Mouse (Mus musculus) heart, adult 2 months (tissue): ENCODE results near the gene Bahcc1. TPM values are rescaled to one million over a fixed set of nuclear protein-coding genes. Genes with fewer than 3 reads are reported as not detected.

Source experiments
- DNase-seq, 2 experiments: peaks; one replicate each; pipeline ENCODE4 v3.0.0; 2021
- H3K27ac ChIP-seq: fragments of 200-600 bp; 2 replicates; pipeline ENCODE4 v1.8.1; 2022
- H3K27me3 ChIP-seq: fragments of 200-500 bp; 2 replicates; pipeline ENCODE4 v1.6.1; 2012; ENCODE audit warnings: mild to moderate bottlenecking, low read length, inconsistent platforms, mixed read lengths; ENCODE audit not compliant: control insufficient read depth, insufficient read depth
- H3K36me3 ChIP-seq: fragments of 200-500 bp; 2 replicates; pipeline ENCODE4 v1.6.1; 2012; ENCODE audit warnings: low read length, inconsistent platforms; ENCODE audit not compliant: control insufficient read depth, insufficient read depth
- H3K4me1 ChIP-seq: fragments of 200-500 bp; 2 replicates; pipeline ENCODE4 v1.6.1; 2011; ENCODE audit warnings: low read length; ENCODE audit not compliant: control insufficient read depth, insufficient read depth
- H3K4me3 ChIP-seq: fragments of 200-600 bp; 2 replicates; pipeline ENCODE4 v1.8.1; 2022
- H3K79me2 ChIP-seq: fragments of 200-500 bp; replicated peaks from 2 replicates; pipeline ENCODE4 v1.6.1; 2012; ENCODE audit warnings: mild to moderate bottlenecking, inconsistent platforms, low read length, moderate library complexity, mixed read lengths; ENCODE audit not compliant: control insufficient read depth, insufficient read depth
- H3K9ac ChIP-seq: fragments of 200-500 bp; 2 replicates; pipeline ENCODE4 v1.6.1; 2012; ENCODE audit warnings: low read depth, mild to moderate bottlenecking, control low read depth, inconsistent platforms, low read length, mixed read lengths
- CTCF ChIP-seq: fragments of 200-600 bp; IDR thresholded peaks from 2 replicates; pipeline ENCODE4 v1.8.1; 2022; ENCODE audit warnings: antibody characterized with exemption, mild to moderate bottlenecking, moderate library complexity
- EP300 ChIP-seq: fragments of 200-500 bp; IDR thresholded peaks from 2 replicates; pipeline ENCODE4 v1.6.1; 2011; ENCODE audit warnings: low read depth, low read length, control low read depth; ENCODE audit not compliant: insufficient read depth
- POLR2A ChIP-seq: fragments of 200-500 bp; IDR thresholded peaks from 2 replicates; pipeline ENCODE4 v1.6.1; 2011; ENCODE audit warnings: mild to moderate bottlenecking, low read depth, low read length, control low read depth; ENCODE audit not compliant: insufficient read depth
- WGBS: fragments of 180-500 bp; shearing (Covaris S2); methylation state at CpG from one replicate; pipeline ENCODE4 v1.1.7; 2018; 5-methylcytosine and 5-hydroxymethylcytosine counted together
- intact Hi-C: fragments of 180-260 bp; cut with DNase I; formaldehyde crosslinking; loops from one replicate; pipeline ENCODE4 v1.15.1; 2025
- long read RNA-seq: library from polyadenylated mRNA; stranded (forward); transcript quantifications from one replicate; pipeline ENCODE4 v2.0.0, GENCODE M21; 2021
- polyA plus RNA-seq: library from polyadenylated mRNA; depleted of rRNA; stranded (reverse); fragments of >200 nt; gene quantifications from 2 replicates; pipeline ENCODE4 v1.2.3, GENCODE M21; 2012; rRNA removed
- total RNA-seq, 2 experiments: library from RNA; stranded (reverse); gene quantifications; 2 replicates each; pipeline ENCODE4 v1.2.3; 2021

The Bahcc1 gene
- total RNA-seq (1 to 10 TPM; 5.4 to 9.7 TPM), polyA plus RNA-seq (5.9 and 6.4 TPM in 2 replicates)
- long read RNA-seq, partial matches to known transcripts = 0 of 1 reads
- long read RNA-seq, other reads (novel, unspliced or antisense) = 1 of 1 reads

DNA sequence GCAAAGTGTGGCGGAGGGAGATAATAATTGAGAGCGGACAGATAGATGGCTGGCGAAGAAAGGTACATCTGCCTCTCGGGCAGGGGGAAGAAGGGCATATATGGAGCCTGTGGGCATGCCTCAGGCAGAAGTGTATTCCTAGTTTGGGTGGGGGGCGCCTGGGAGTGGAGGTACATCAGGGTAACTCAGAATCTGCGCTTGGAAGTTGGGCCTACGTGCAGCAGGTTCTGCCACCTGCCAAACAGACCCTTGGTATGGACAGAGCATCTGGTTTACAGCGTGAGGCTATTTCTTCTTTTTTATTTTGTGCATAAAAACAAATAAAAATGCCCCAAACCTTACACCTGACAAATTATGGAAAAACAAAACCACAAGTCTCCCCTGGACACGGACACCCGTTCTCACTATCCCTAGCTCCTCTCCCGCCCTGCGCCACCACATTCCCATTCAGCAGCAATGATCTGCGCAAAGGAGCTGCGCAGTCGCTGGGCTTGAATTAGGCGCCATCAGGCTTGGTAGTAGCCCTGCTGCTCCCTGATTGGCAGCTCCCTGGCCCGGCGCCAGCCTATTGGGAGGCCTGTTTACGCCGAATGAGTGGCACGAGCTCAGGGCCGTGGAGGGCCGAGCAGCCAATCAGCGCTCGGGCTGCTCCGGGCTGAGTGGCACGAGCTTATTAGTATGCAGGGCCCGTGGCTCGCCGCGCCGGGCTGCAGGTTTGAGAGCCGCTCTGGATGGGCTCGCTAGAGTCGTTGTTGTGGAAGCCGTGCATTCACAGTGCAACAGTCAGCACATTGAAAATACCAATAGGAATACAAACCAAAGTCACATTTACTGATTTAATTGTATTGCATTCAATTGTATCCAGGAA, at the start of gene Bahcc1:
Gene Bahcc1, plus strand, starts transcription at position 718 of the 868 bp plus-strand sequence.
- no peaks in the 10 kb centered on the region for H3K27me3 ChIP-seq
- WGBS = 3% methylated on average over 36 of the region's 36 CpGs
- H3K79me2 ChIP-seq = no peaks in the 10 kb centered on the region; the same call in 1 of the 2 replicates
- H3K4me1 ChIP-seq = peaks cover 15% of the 10 kb centered on the region
- intact Hi-C loops = loop anchor here (1.0 to 5.0 kb wide), 3 partner anchors 43 to 116 kb away; partner anchors contain the start of gene Actg1
- H3K4me3 ChIP-seq = peak within 1 kb of the TSS; percentile 75
- H3K27ac ChIP-seq = peak within 1 kb of the TSS; percentile 93
- H3K9ac ChIP-seq = peak within 1 kb of the TSS; percentile 97
- peak; percentile 100 for DNase-seq
- peaks cover 3% of the 10 kb centered on the region; the same call in 1 of the 2 replicates for H3K36me3 ChIP-seq
- TF ChIP-seq CTCF (peak; percentile 33), POLR2A (peak; percentile 99), EP300 (peak; percentile 92)

DNA sequence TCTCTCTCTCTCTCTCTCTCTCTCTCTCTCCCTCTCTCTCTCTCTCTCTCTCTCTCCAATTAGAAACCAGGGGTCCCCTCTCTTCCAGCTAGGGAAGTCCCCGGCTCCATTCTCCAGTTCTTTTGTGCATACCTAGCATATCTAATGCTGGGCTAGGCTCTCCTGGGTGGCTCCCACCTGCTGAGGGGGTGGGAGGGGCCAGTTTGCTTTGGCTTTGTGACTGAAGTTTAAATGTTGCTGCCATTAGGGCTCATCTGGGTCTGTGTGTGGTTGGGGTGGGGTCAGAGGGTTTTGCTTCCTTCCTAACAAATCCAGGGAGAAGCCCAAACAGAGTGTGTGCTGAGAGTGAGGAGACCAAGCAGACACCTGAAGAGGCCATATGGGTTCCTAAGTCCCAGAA, 49.6 kb upstream of the Bahcc1 start:
- no peak for DNase-seq
- WGBS = 93% methylated on average over 1 of the region's 1 CpGs
- H3K4me1 ChIP-seq = peaks cover 10% of the 10 kb centered on the region
- TF ChIP-seq EP300 (no peak), POLR2A (no peak), CTCF (no peak)
- H3K27me3 ChIP-seq = no peaks in the 10 kb centered on the region
- H3K36me3 ChIP-seq = no peaks in the 10 kb centered on the region
- intact Hi-C loops = no loop called here
- no peak overlapping the region; the same call in 1 of the 2 replicates for H3K27ac ChIP-seq
- no peaks in the 10 kb centered on the region for H3K79me2 ChIP-seq
- H3K4me3 ChIP-seq = no peak overlapping the region
- no peak overlapping the region for H3K9ac ChIP-seq

DNA sequence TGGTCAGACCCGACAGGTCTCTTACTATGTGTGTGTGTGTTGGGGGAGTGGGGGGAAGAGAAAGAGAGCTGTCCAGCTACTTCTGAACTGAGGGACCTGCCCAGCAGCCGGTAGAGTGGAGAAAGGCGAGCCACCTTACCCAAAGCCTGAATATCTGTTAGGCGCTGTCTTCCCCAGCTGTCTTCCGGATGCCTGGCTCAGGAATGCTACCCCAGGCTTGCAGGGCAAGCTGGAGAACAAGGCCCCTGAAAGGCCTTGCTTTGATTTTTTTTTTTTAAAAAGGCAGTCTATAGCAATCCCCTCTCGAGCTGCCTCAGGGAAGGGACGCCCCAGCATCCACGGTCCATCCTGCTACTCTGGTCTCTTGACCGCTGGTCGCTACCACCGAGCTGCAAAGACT, 49.0 kb upstream of the Bahcc1 start:
- no peak overlapping the region for H3K9ac ChIP-seq
- no peaks in the 10 kb centered on the region for H3K27me3 ChIP-seq
- no peaks in the 10 kb centered on the region for H3K79me2 ChIP-seq
- H3K27ac ChIP-seq = peak overlapping the region; percentile 99
- no peak for TF ChIP-seq CTCF
- TF ChIP-seq POLR2A = no peak
- TF ChIP-seq EP300 = no peak
- intact Hi-C loops = loop anchor here (2.0 kb wide), 2 partner anchors 15 to 121 kb away; no protein-coding TSS in a partner anchor
- WGBS = 74% methylated on average over 11 of the region's 11 CpGs
- H3K4me3 ChIP-seq = no peak overlapping the region
- H3K36me3 ChIP-seq = no peaks in the 10 kb centered on the region
- no peak for DNase-seq
- peaks cover 10% of the 10 kb centered on the region for H3K4me1 ChIP-seq

DNA sequence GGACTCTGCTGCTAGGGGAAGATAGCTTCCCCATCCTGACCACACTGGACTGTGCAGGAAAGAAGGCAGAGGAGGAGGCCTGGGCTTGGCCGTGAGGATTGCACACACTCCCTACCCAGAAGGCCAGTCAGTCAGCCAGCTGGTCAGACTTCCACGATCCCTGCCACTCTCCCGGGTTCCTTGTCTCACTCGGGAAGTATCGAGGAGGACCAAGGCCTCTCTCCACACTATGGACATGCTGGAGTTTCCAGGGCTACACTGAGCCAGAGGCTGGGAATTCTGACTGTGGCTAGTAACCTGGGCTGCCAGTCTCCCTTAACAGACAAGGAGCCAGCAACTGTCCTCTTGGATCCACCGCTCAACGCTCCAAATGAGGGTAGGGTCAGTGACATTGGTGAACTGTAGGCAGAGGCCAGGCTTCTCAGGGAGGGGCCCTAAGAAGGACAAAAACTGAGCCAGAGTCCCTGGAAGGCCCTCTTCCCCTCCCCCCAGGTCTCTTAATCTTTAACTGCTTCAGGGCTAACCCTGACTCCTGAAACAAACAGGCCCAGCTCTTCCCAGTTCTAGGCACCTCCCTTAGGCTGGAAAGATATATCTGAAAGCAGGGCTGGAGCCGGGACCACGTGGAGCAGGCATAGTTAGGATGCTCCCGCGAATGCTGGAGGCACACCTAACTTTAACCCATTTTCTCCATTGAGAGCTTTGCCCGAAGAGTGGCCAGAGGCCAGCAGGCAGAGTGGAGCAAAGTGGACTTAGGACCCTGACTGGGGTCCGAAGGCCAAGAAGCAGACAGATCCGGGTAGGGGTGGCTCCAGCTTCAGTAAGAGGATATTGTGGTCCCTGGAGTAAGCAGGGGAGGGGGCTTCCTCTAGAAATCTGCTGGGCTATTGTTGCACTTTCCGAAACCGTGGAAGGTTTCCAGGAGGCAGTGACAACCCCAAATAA, 48.1 kb upstream of the Bahcc1 start:
- no peaks in the 10 kb centered on the region for H3K79me2 ChIP-seq
- TF ChIP-seq POLR2A (no peak), EP300 (peak; percentile 64; the same call in 1 of the 2 replicates), CTCF (no peak)
- H3K27me3 ChIP-seq = no peaks in the 10 kb centered on the region
- peak overlapping the region; percentile 29 for H3K4me3 ChIP-seq
- peak overlapping the region; percentile 99 for H3K27ac ChIP-seq
- H3K36me3 ChIP-seq = no peaks in the 10 kb centered on the region
- intact Hi-C loops = loop anchor here (2.0 to 5.0 kb wide), 3 partner anchors 16 to 168 kb away; no protein-coding TSS in a partner anchor
- 10% methylated on average over 16 of the region's 16 CpGs for WGBS
- DNase-seq = peak; percentile 75 to 83
- H3K4me1 ChIP-seq = peaks cover 10% of the 10 kb centered on the region
- H3K9ac ChIP-seq = peak overlapping the region; percentile 96

DNA sequence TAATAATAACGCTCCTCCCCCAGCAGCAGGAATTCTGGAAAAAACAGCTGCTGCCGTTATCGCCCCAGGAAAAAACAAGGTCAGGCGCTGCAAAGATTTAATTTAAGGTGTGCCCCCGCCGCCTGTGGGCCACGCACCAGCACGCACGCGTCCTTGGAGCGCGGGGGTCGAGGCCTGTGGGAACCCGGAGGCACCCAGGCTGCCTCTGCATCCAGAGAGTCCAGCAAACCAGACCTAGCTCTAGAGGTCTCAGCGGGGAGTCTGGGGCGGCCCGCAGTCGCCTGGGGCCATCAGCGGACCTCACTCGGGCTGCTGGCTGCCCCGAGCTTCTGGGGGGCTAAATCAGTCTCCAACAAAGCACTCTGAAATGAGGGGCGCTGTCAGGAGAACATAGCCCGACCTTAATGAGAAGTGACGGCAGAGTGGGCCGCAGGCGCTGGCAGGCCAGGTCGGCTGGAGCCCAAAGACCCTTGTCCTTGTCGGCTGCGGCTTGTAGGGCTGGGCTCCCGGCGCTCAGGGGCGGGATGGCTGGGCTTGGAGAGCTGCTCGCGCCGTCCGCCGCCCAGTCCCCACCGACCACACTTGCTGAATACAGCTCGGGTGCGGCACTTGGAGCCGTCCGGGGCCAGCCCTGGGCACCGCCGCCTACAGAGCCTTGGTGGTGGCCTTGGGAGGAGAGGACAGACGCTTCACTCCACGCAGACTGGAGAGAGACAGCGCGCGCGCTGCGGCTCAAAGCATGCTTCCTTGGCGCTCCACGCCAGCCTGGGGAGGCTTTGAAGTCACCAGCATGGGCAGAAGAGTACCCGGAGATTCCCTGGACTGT, 47.2 kb upstream of the Bahcc1 start:
- H3K4me3 ChIP-seq = peak overlapping the region; percentile 92
- H3K79me2 ChIP-seq = no peaks in the 10 kb centered on the region
- H3K27me3 ChIP-seq = no peaks in the 10 kb centered on the region
- H3K36me3 ChIP-seq = no peaks in the 10 kb centered on the region
- H3K9ac ChIP-seq = peak overlapping the region; percentile 96
- DNase-seq = peak; percentile 68 to 83
- intact Hi-C loops = loop anchor here (2.0 to 5.0 kb wide), 3 partner anchors 17 to 167 kb away; no protein-coding TSS in a partner anchor
- 3% methylated on average over 54 of the region's 54 CpGs for WGBS
- peaks cover 13% of the 10 kb centered on the region for H3K4me1 ChIP-seq
- H3K27ac ChIP-seq = peak overlapping the region; percentile 99
- TF ChIP-seq POLR2A = peak; percentile 89
- TF ChIP-seq EP300 = peak; percentile 9; the same call in 1 of the 2 replicates
- TF ChIP-seq CTCF = peak; percentile 41
